Mouse (Mus musculus) ES-E14 (cell line): ENCODE data around the gene Syn2. TPM values are rescaled to one million over a fixed set of nuclear protein-coding genes. Genes with fewer than 3 reads are reported as not detected.

Experiments
- DNase-seq: peaks from one replicate; pipeline ENCODE4 v3.0.0-alpha.2; 2013; ENCODE audit warnings: low read depth, low spot score
- H3K27ac ChIP-seq: 2 replicates; pipeline ENCODE4 v1.5.1; 2012; ENCODE audit warnings: low read depth, mild to moderate bottlenecking, low read length, moderate library complexity, mixed read lengths; ENCODE audit not compliant: poor library complexity, insufficient read depth, severe bottlenecking
- H3K36me3 ChIP-seq: 2 replicates; pipeline ENCODE4 v1.6.1; 2012; ENCODE audit warnings: mild to moderate bottlenecking, low read length, moderate library complexity, mixed read lengths; ENCODE audit not compliant: control insufficient read depth, poor library complexity, insufficient read depth, severe bottlenecking
- H3K4me1 ChIP-seq, 2 experiments: fragments of 150-350 bp in 1 of 2; sonication (generic) in 1 of 2; 2 replicates each; pipeline ENCODE4 v1.6.1; 2012; ENCODE audit warnings: low read length in 2 of 2, mild to moderate bottlenecking in 1 of 2, mixed read lengths in 1 of 2; ENCODE audit not compliant: control insufficient read depth in 2 of 2, insufficient read depth in 2 of 2, poor library complexity in 1 of 2
- H3K4me3 ChIP-seq, 2 experiments: fragments of 150-350 bp in 1 of 2; sonication (generic) in 1 of 2; 2 replicates each; pipeline ENCODE4 v1.5.1; 2012; ENCODE audit warnings: low read length in 2 of 2, low read depth in 1 of 2, mild to moderate bottlenecking in 1 of 2, mixed read lengths in 1 of 2; ENCODE audit not compliant: insufficient read depth in 1 of 2, poor library complexity in 1 of 2, severe bottlenecking in 1 of 2
- H3K9ac ChIP-seq: 2 replicates; pipeline ENCODE4 v1.6.1; 2012; ENCODE audit warnings: low read depth, mild to moderate bottlenecking, low read length, mixed read lengths; ENCODE audit not compliant: poor library complexity, insufficient read depth, severe bottlenecking
- H3K9me3 ChIP-seq: fragments of 150-350 bp; sonication (generic); 2 replicates; pipeline ENCODE4 v1.6.1; 2012; ENCODE audit warnings: low read depth, mild to moderate bottlenecking, low read length; ENCODE audit not compliant: control insufficient read depth, insufficient read depth
- CHD2 ChIP-seq: IDR thresholded peaks from 2 replicates; pipeline ENCODE4 v1.6.1; 2014; ENCODE audit warnings: mild to moderate bottlenecking, low read depth, low read length, inconsistent platforms
- HCFC1 ChIP-seq: IDR thresholded peaks from 2 replicates; pipeline ENCODE4 v1.6.1; 2012; ENCODE audit warnings: low read length, inconsistent platforms, borderline replicate concordance; ENCODE audit not compliant: insufficient read depth
- MAFK ChIP-seq: IDR thresholded peaks from 2 replicates; pipeline ENCODE4 v1.6.1; 2014; ENCODE audit warnings: mild to moderate bottlenecking, low read depth, low read length, inconsistent platforms; ENCODE audit not compliant: insufficient read depth
- ZC3H11A ChIP-seq: IDR thresholded peaks from 2 replicates; pipeline ENCODE4 v1.6.1; 2012; ENCODE audit warnings: low read depth, mild to moderate bottlenecking, inconsistent platforms, low read length, borderline replicate concordance
- ZNF384 ChIP-seq: IDR thresholded peaks from 2 replicates; pipeline ENCODE4 v1.6.1; 2012; ENCODE audit warnings: low read depth, low read length, inconsistent platforms
- in situ Hi-C, 2 experiments: fragments of 600-800 bp; cut with MboI; formaldehyde crosslinking; loops; one replicate each; pipeline ENCODE4 v1.15.1; 2025; ENCODE audit warnings: low sequenced_read_pairs in 2 of 2, inconsistent platforms in 1 of 2; ENCODE audit not compliant: unreplicated experiment in 2 of 2
- total RNA-seq: library from RNA; depleted of rRNA; stranded (reverse); fragments of 300-350 nt; gene quantifications from 2 replicates; pipeline ENCODE4 v1.2.3, GENCODE M21; 2012

Gene Syn2
- total RNA-seq, 1 experiment: 0.04 TPM

GRCm38 (mm10) chr6:115135332-115135649, 589 bp downstream of the Syn2 start:
- no peaks in the 10 kb centered on the region for H3K4me1 ChIP-seq
- H3K9me3 ChIP-seq: no peaks in the 10 kb centered on the region
- in situ Hi-C loops: no loop called here
- peak overlapping the region; percentile 67; the same call in 1 of the 2 replicates for H3K9ac ChIP-seq
- H3K36me3 ChIP-seq: no peaks in the 10 kb centered on the region
- TF ChIP-seq MAFK: no peak
- no peak for TF ChIP-seq HCFC1
- no peak for TF ChIP-seq ZC3H11A
- TF ChIP-seq CHD2: no peak
- no peak for TF ChIP-seq ZNF384
- DNase-seq: no peak
- H3K4me3 ChIP-seq: peak overlapping the region; percentile 76 to 79
- no peak overlapping the region for H3K27ac ChIP-seq

- H3K9ac ChIP-seq: no peak overlapping the region
- no peak for DNase-seq
- TF ChIP-seq ZNF384: no peak
- TF ChIP-seq MAFK: no peak
- no peak for TF ChIP-seq ZC3H11A
- no peak for TF ChIP-seq HCFC1
- TF ChIP-seq CHD2: no peak
- H3K4me1 ChIP-seq: no peaks in the 10 kb centered on the region
- H3K36me3 ChIP-seq: no peaks in the 10 kb centered on the region
- H3K27ac ChIP-seq: no peak overlapping the region
- H3K4me3 ChIP-seq: no peak overlapping the region
- in situ Hi-C loops: no loop called here
- no peaks in the 10 kb centered on the region for H3K9me3 ChIP-seq
Observed at GRCm38 (mm10) chr6:115136156-115136555, 1.5 kb downstream of the Syn2 start.

GRCm38 (mm10) chr6:115141446-115141845, 6.7 kb downstream of the Syn2 start:
- no peak overlapping the region for H3K27ac ChIP-seq
- no peak for DNase-seq
- H3K4me3 ChIP-seq: no peak overlapping the region
- TF ChIP-seq CHD2 (no peak), ZNF384 (no peak), ZC3H11A (no peak), HCFC1 (no peak), MAFK (no peak)
- H3K4me1 ChIP-seq: no peaks in the 10 kb centered on the region
- H3K9ac ChIP-seq: no peak overlapping the region
- no peaks in the 10 kb centered on the region for H3K36me3 ChIP-seq
- in situ Hi-C loops: no loop called here
- no peaks in the 10 kb centered on the region for H3K9me3 ChIP-seq

- Histone ChIP-seq H3K4me1 (no peaks in the 10 kb centered on the region), H3K4me3 (no peak overlapping the region), H3K9me3 (no peaks in the 10 kb centered on the region), H3K9ac (no peak overlapping the region), H3K27ac (no peak overlapping the region), H3K36me3 (no peaks in the 10 kb centered on the region)
- DNase-seq: no peak
- in situ Hi-C loops: no loop called here
- TF ChIP-seq CHD2 (no peak), MAFK (no peak), ZNF384 (no peak), ZC3H11A (no peak), HCFC1 (no peak)
Observed at GRCm38 (mm10) chr6:115161175-115161574, 26.5 kb downstream of the Syn2 start.

GRCm38 (mm10) chr6:115165863-115166470, 31.3 kb downstream of the Syn2 start:
- H3K36me3 ChIP-seq: no peaks in the 10 kb centered on the region
- H3K27ac ChIP-seq: no peak overlapping the region
- no peak for DNase-seq
- no peak overlapping the region for H3K9ac ChIP-seq
- no peaks in the 10 kb centered on the region for H3K4me1 ChIP-seq
- no peak for TF ChIP-seq ZC3H11A
- no peak for TF ChIP-seq MAFK
- no peak for TF ChIP-seq HCFC1
- no peak for TF ChIP-seq ZNF384
- no peak for TF ChIP-seq CHD2
- in situ Hi-C loops: no loop called here
- no peak overlapping the region for H3K4me3 ChIP-seq
- H3K9me3 ChIP-seq: no peaks in the 10 kb centered on the region
